Mouse (Mus musculus) gastrocnemius, adult 8-10 months (tissue): ENCODE results near the gene Mrps31. TPM values are rescaled to one million over a fixed set of nuclear protein-coding genes. Genes with fewer than 3 reads are reported as not detected.

ENCODE experiments used
- DNase-seq, 2 experiments: peaks; one replicate each; pipeline ENCODE4 v3.0.0; 2022; ENCODE audit warnings: low spot score in 2 of 2
- total RNA-seq, 4 experiments: library from RNA; stranded (reverse); gene quantifications; 2 replicates each; pipeline ENCODE4 v1.2.4; 2022

Gene Mrps31
- 10 to 100 TPM; 27.3 to 31.2 (median 29.6) TPM for total RNA-seq

- peak; percentile 69 to 71 for DNase-seq
Measured at GRCm38 (mm10) chr8:22411282-22411702, at the start of gene Mrps31. Mrps31 (plus strand) TSS chr8:22411361.

GRCm38 (mm10) chr8:22376311-22376710 lies 34.9 kb upstream of the Mrps31 start:
- no peak for DNase-seq

- peak in 1 of 2 experiments; percentile 16 for DNase-seq
Measured at GRCm38 (mm10) chr8:22376903-22377302, 34.3 kb upstream of the Mrps31 start.

GRCm38 (mm10) chr8:22380934-22381333 lies 30.2 kb upstream of the Mrps31 start:
- no peak for DNase-seq

GRCm38 (mm10) chr8:22382824-22383595 lies 28.2 kb upstream of the Mrps31 start:
- no peak for DNase-seq

- DNase-seq: no peak
Measured at GRCm38 (mm10) chr8:22385158-22385557, 26.0 kb upstream of the Mrps31 start.

- no peak for DNase-seq
Measured at GRCm38 (mm10) chr8:22389874-22390273, 21.3 kb upstream of the Mrps31 start.

GRCm38 (mm10) chr8:22390766-22391463 lies 20.2 kb upstream of the Mrps31 start:
- no peak for DNase-seq

- no peak for DNase-seq
Measured at GRCm38 (mm10) chr8:22394471-22394870, 16.7 kb upstream of the Mrps31 start.

- DNase-seq: no peak
Measured at GRCm38 (mm10) chr8:22395256-22395655, 15.9 kb upstream of the Mrps31 start.

GRCm38 (mm10) chr8:22397811-22398141 lies 13.4 kb upstream of the Mrps31 start:
- DNase-seq: no peak

- DNase-seq: peak; percentile 77 to 84
Measured at GRCm38 (mm10) chr8:22398142-22398951, 12.8 kb upstream of the Mrps31 start, which contains the start of gene Slc25a15. Slc25a15 (minus strand) TSS chr8:22398597.

- DNase-seq: no peak
Measured at GRCm38 (mm10) chr8:22399285-22399880, 11.8 kb upstream of the Mrps31 start.

- no peak for DNase-seq
Measured at GRCm38 (mm10) chr8:22400593-22400992, 10.6 kb upstream of the Mrps31 start.

GRCm38 (mm10) chr8:22403235-22403634 lies 7.9 kb upstream of the Mrps31 start:
- DNase-seq: no peak

- DNase-seq: no peak
Measured at GRCm38 (mm10) chr8:22405733-22406132, 5.4 kb upstream of the Mrps31 start.

GRCm38 (mm10) chr8:22410688-22411281 lies 376 bp upstream of the Mrps31 start:
- no peak for DNase-seq

- DNase-seq: no peak
Measured at GRCm38 (mm10) chr8:22411971-22412370, 810 bp downstream of the Mrps31 start.
